Mouse (Mus musculus) erythroid progenitor cell, adult 5-6 weeks (primary cell): ENCODE measurements around the gene Rflnb. TPM values are rescaled to one million over a fixed set of nuclear protein-coding genes. Genes with fewer than 3 reads are reported as not detected.
A peak's percentile ranks its signal among the peaks of the same experiment; 100 is the strongest.

Experiments used
- ATAC-seq: replicated peaks from 2 replicates; pipeline ENCODE4 v1.8.0; 2016; ENCODE audit warnings: moderate number of reproducible peaks, mild to moderate bottlenecking, moderate TSS enrichment, inconsistent platforms; ENCODE audit not compliant: poor library complexity, low FRiP score, severe bottlenecking
- total RNA-seq, 2 experiments: library from RNA; stranded (forward) in 1 of 2; stranded (reverse) in 1 of 2; fragments of 150-400 nt in 1 of 2; fragments of 186-747, 209-891 nt in 1 of 2; gene quantifications; 2 replicates each; pipeline versions ENCODE4 v1.2.3 to v1.2.4; 2015 to 2017; ENCODE audit warnings: low replicate concordance in 2 of 2

Gene Rflnb
- total RNA-seq, 2 experiments from 2014 or later, result 6.7 to 8.8 TPM

GRCm38 (mm10) chr11:75994357-75994756 lies 33.2 kb downstream of the Rflnb start:
- no peak for ATAC-seq

- no peak for ATAC-seq
These were observed 35.1 kb downstream of the Rflnb start for GRCm38 (mm10) chr11:75992481-75992880.

- ATAC-seq, result no peak
These were observed 35.7 kb downstream of the Rflnb start for GRCm38 (mm10) chr11:75991911-75992310.

GRCm38 (mm10) chr11:75990965-75991835 lies 36.4 kb downstream of the Rflnb start:
- ATAC-seq, result no peak

- no peak for ATAC-seq
These were observed 41.6 kb downstream of the Rflnb start for GRCm38 (mm10) chr11:75985948-75986347.

- ATAC-seq, result no peak
These were observed 43.0 kb downstream of the Rflnb start for GRCm38 (mm10) chr11:75984581-75984980.

GRCm38 (mm10) chr11:75983194-75983593 lies 44.4 kb downstream of the Rflnb start:
- ATAC-seq, result peak; percentile 63; the same call in 1 of the 2 replicates

- ATAC-seq, result no peak
These were observed 47.2 kb downstream of the Rflnb start for GRCm38 (mm10) chr11:75980413-75980812.

GRCm38 (mm10) chr11:75978051-75978450 lies 49.5 kb downstream of the Rflnb start:
- ATAC-seq, result no peak

- no peak for ATAC-seq
These were observed 50.8 kb downstream of the Rflnb start for GRCm38 (mm10) chr11:75976748-75977147.

- no peak for ATAC-seq
These were observed 53.6 kb downstream of the Rflnb start for GRCm38 (mm10) chr11:75973988-75974387.

- ATAC-seq, result no peak
These were observed 54.5 kb downstream of the Rflnb start for GRCm38 (mm10) chr11:75972916-75973567.

GRCm38 (mm10) chr11:75972188-75972587 lies 55.4 kb downstream of the Rflnb start:
- ATAC-seq, result no peak

GRCm38 (mm10) chr11:75970629-75971028 lies 57.0 kb downstream of the Rflnb start:
- no peak for ATAC-seq

Other genes with a start within 250 kb of the Rflnb start
- not detected in 2 replicates for gene Doc2b, start 231.7 kb downstream of the Rflnb start, total RNA-seq (2015; ENCODE audit: low replicate concordance)
- not detected in 2 replicates for gene Doc2b, start 231.7 kb downstream of the Rflnb start, total RNA-seq (2017; ENCODE audit: low replicate concordance)
- 6.1 and 7.1 TPM in 2 replicates for gene Rph3al, start 89.4 kb downstream of the Rflnb start, total RNA-seq (2015; ENCODE audit: low replicate concordance)
- gene Rph3al, start 89.4 kb downstream of the Rflnb start, total RNA-seq (2017; ENCODE audit: low replicate concordance), result 0.98 and 7.4 TPM in 2 replicates
- gene 1700016K19Rik, start 27.9 kb downstream of the Rflnb start, total RNA-seq (2015; ENCODE audit: low replicate concordance), result not detected in 2 replicates
- not detected in 2 replicates for gene 1700016K19Rik, start 27.9 kb downstream of the Rflnb start, total RNA-seq (2017; ENCODE audit: low replicate concordance)
- 10.1 and 28.1 TPM in 2 replicates for gene Vps53, start 151.9 kb upstream of the Rflnb start, total RNA-seq (2015; ENCODE audit: low replicate concordance)
- gene Vps53, start 151.9 kb upstream of the Rflnb start, total RNA-seq (2017; ENCODE audit: low replicate concordance), result 6.0 and 7.3 TPM in 2 replicates
- 2.2 TPM in 1 of 2 replicates, not detected in the other for gene Fam57a, start 151.9 kb upstream of the Rflnb start, total RNA-seq (2015; ENCODE audit: low replicate concordance)
- not detected in 2 replicates for gene Fam57a, start 151.9 kb upstream of the Rflnb start, total RNA-seq (2017; ENCODE audit: low replicate concordance)
- gene Dbil5, start 189.8 kb upstream of the Rflnb start, total RNA-seq (2015; ENCODE audit: low replicate concordance), result not detected in 2 replicates
- not detected in 2 replicates for gene Dbil5, start 189.8 kb upstream of the Rflnb start, total RNA-seq (2017; ENCODE audit: low replicate concordance)
- gene Gemin4, start 189.9 kb upstream of the Rflnb start, total RNA-seq (2015; ENCODE audit: low replicate concordance), result 9.6 and 26.7 TPM in 2 replicates
- gene Gemin4, start 189.9 kb upstream of the Rflnb start, total RNA-seq (2017; ENCODE audit: low replicate concordance), result 1.8 and 3.0 TPM in 2 replicates
- gene Mrm3, start 215.9 kb upstream of the Rflnb start, total RNA-seq (2015; ENCODE audit: low replicate concordance), result 5.8 and 6.7 TPM in 2 replicates
- 2.3 and 2.4 TPM in 2 replicates for gene Mrm3, start 215.9 kb upstream of the Rflnb start, total RNA-seq (2017; ENCODE audit: low replicate concordance)
- gene Glod4, start 215.9 kb upstream of the Rflnb start, total RNA-seq (2015; ENCODE audit: low replicate concordance), result 13.7 and 15.9 TPM in 2 replicates
- gene Glod4, start 215.9 kb upstream of the Rflnb start, total RNA-seq (2017; ENCODE audit: low replicate concordance), result 29.1 and 39.9 TPM in 2 replicates